Mouse (Mus musculus) brown adipose tissue, adult 24 weeks (tissue): ENCODE measurements around the gene Ppp2r3a. TPM values are rescaled to one million over a fixed set of nuclear protein-coding genes. Genes with fewer than 3 reads are reported as not detected.
A peak's percentile ranks its signal among the peaks of the same experiment; 100 is the strongest.

Experiments
- H3K27ac ChIP-seq: fragments of 200-500 bp; replicated peaks from 2 replicates; pipeline ENCODE4 v1.5.1; 2012; ENCODE audit warnings: low read depth, mild to moderate bottlenecking, low read length
- H3K4me1 ChIP-seq: fragments of 200-500 bp; 2 replicates; pipeline ENCODE4 v1.6.1; 2012; ENCODE audit warnings: low read length, mixed read lengths; ENCODE audit not compliant: control insufficient read depth, insufficient read depth, insufficient read length
- H3K4me3 ChIP-seq: fragments of 200-500 bp; 2 replicates; pipeline ENCODE4 v1.5.1; 2012; ENCODE audit warnings: low read depth, mild to moderate bottlenecking, low read length, moderate library complexity; ENCODE audit not compliant: insufficient read depth
- polyA plus RNA-seq: library from polyadenylated mRNA; stranded (reverse); fragments of >200 nt; gene quantifications from 2 replicates; pipeline ENCODE4 v1.2.4, GENCODE M21; 2012; ENCODE audit not compliant: missing spikeins, insufficient read depth, insufficient read length

Ppp2r3a gene
- polyA plus RNA-seq, 1 experiment: 13.0 TPM

DNA sequence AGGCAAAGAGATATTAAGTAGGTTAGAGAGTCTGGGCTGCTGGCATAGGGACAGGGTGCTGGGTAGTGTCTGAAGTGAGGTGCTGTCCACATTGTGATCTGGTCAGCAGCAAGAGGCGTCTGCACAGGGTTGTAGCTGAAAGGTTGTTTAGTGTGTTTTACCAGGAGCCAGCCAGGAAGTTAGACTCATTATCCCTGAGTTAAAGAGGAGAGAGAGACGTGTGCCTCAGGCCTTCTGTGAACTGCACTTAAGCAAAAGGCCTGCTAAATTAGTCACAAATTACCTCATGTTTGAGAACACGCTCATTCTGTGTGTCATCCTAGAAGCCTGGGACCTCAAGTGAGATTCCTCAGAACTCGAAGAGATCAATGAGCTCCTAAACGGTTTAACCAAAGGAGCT lies 18.4 kb upstream of the Ppp2r3a start:
- Histone ChIP-seq H3K4me1 (no peaks in the 10 kb centered on the region), H3K4me3 (no peak overlapping the region), H3K27ac (no peak overlapping the region)

DNA sequence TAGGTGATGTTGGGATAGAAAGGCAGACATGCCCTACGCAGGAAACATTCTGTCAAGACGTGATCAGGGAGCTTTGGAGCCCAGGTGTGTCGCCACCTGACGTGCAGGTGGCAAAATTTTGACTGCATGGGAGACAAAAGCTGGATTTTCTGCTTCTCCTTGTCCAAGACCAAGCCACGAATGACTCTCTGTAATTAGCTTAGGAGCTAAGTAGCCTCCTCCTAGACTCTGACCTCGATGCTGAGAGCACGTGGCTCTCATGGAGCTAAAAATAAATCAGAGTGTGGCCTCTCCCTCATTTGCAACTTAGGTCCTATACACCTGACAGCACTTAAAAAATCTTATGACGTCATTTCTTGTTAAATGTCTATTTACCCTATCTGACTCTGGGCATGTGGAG lies 14.4 kb upstream of the Ppp2r3a start:
- Histone ChIP-seq H3K4me3 (no peak overlapping the region), H3K4me1 (no peaks in the 10 kb centered on the region), H3K27ac (no peak overlapping the region)

DNA sequence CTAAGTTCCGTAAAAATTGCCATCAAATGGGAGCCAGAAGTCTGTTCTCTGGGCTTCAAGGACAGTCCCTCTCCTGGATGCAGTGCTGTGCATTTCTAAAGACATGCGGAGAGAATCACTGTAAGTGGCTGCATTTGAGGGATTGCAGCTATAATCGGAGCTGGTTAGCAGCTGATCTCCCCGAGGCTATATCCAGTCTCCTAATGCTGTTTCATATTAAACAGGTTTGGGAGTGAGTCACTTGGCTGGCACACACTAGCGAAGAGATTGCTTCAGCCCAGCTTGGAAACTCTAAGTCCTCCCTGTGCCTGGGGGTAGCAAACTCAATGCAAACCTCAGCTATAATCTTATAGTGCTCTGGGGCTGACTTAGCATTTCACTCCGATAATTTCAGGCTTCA lies 14.0 kb upstream of the Ppp2r3a start:
- Histone ChIP-seq H3K4me1 (no peaks in the 10 kb centered on the region), H3K27ac (no peak overlapping the region), H3K4me3 (no peak overlapping the region)

DNA sequence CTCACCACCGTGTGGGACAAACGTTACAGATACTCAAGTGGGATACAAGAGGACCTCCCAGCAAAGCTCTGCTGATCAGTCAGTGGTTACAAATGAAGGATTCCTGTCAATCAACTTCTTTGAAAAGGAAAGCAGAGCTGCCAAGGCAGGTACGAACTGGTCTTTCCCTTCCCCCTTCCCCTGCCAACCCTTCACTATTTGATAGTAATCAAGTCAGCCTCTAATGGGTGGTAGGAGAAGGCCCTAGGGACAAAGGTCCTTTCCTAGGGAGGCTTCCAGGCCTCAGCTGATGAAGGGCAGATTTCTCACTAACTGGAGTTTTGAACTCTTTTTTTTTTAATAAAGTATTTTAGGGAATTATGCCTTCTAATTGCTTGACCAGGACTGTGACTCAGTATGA lies 11.2 kb upstream of the Ppp2r3a start:
- H3K27ac ChIP-seq: no peak overlapping the region
- no peaks in the 10 kb centered on the region for H3K4me1 ChIP-seq
- no peak overlapping the region for H3K4me3 ChIP-seq

DNA sequence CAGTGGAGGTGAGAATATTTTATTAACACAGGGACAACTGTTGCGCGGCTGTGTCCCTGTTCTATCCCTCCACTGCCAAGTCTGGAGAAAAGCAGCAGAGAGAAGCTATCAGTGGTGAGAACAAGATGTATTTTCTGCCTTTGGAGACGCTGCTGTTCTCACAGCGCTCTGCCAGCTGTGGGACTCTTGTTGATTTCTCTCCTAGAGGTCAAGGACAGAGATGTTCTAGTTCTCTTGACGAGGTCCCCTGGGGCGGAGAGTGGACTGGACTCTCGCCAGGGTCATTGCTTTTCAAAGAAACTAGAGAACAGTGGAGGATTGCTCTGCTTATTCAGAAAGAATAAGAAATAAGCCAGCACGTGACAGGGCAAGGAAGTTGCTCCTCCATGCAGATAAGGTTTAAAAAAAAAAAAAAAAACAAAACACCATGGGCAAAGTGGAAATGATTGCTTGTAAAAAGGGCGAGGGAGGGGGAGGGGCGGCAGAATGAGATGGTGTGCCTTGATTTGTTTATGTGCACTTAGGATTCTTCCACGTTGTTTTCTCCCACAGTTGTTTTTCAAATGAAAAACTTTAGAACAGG lies 10.5 kb upstream of the Ppp2r3a start:
- Histone ChIP-seq H3K4me1 (no peaks in the 10 kb centered on the region), H3K27ac (peak overlapping the region; percentile 48), H3K4me3 (no peak overlapping the region)

DNA sequence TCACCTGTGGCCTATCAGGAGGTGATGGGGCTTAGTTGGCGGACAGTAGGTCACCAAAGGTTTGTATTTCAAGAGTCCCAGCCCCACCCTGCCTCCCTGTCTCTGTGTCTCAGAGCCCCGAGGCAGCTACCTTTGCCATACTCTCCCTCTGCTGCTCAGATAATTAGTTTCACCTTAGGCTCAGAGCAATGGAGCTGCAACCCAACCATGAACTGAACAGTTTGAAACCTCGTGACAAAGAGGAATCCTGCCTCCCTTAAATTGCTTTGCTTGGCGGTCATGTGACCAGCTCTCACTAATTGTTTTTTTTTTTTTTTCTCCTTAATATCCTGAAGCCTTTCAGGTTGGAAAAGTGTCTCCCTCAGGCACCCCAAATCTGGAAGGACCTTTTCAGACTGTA lies 9.8 kb upstream of the Ppp2r3a start:
- peak overlapping the region; percentile 48 for H3K27ac ChIP-seq
- no peak overlapping the region for H3K4me3 ChIP-seq
- H3K4me1 ChIP-seq: no peaks in the 10 kb centered on the region

DNA sequence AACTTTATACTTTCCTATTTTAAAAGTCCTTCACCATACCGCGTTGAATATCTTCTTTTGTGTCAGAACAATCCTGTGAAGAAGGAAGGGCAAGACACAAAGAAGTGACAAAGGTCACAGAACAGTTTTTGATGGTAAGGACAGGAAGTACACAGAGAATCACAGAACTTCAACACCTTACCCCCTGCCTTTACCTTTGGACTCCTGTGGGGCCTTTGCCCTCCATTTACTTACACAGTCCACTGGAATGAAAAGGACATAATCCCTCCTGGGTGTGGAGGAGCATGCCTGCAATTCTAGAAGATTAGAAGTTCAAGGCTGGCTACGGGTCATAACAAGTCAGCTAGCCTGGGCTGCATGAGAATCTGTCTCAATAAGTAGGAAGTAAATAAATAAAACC lies 1.5 kb upstream of the Ppp2r3a start:
- Histone ChIP-seq H3K4me1 (no peaks in the 10 kb centered on the region; the same call in 1 of the 2 replicates), H3K27ac (no peak overlapping the region)

DNA sequence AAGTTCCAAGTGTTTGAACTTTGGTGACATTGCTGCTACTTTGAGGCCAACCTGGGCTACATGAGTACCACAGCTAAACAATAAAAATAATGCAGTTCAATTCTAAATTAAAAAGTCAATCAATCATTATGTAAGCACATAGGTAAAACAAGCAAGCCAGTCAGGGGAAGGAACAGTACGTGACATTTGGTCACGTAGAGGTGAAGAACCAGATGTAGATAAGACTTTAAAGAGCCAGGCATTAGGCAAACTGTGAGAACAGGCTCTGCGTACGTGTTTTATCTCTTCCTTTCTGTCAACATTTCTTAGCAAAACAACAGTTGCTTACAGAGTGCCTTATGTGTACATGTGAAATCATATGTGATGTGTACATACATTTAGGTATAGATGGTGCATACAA lies 946 bp upstream of the Ppp2r3a start:
- Histone ChIP-seq H3K4me3 (no peak overlapping the region), H3K4me1 (peaks cover 3% of the 10 kb centered on the region; the same call in 1 of the 2 replicates), H3K27ac (no peak overlapping the region)

More for the DNA sequence above, 1.5 kb upstream of the Ppp2r3a start:
- no peak overlapping the region for H3K4me3 ChIP-seq

DNA sequence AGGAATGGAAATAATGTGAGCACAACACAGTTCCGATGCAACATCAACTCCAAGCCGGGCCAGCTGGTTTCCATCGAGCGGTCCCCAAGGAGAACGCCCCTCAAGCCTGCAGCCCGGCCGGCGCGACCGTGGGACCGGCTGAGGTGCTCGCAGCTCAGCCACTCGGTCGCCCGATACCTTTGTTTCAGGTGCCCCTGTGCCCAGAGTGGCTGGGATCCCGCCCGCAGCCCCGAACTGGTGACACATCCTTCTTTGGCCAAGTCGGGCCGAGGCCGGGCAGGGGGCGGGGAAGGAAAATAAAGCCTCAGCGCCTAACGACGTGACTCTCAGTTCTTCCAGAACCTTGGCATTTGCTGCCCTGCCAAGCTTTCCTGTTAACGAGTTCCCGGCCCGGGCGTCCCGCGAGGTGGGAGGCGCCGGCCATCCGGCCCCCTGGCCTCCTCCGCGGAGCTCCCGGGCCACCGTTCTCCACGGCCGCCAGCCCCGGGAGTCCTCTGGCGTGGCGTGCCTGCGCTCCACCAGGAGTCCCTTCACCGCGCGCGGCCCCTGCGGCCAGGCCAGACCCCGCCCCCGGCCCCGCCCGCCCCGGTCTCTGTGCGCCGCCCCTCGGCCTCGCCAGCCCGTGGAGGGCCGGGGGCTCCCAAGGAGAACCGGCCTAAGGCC lies 483 bp downstream of the Ppp2r3a start:
- peaks cover 3% of the 10 kb centered on the region; the same call in 1 of the 2 replicates for H3K4me1 ChIP-seq
- peak overlapping the region; percentile 94 for H3K4me3 ChIP-seq
- peak overlapping the region; percentile 83 for H3K27ac ChIP-seq

DNA sequence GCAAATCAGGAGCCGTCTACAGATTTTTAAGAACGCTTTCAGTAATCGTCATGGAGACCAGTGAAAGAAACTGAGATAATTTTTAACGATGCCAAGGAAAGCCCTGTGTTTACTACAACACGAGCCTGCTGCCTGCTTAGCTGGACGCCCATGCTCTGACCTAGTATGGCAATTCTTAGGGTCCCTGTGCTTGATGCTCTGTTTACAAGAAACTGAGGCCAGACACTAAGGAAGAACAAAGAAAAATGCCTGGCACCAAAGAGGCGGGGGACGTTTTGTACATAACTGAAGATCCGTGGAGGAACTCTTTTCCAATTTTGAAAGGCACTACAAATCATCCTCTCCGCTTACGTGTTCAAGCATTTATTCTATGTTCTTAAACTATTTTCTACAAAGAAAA lies 1.1 kb downstream of the Ppp2r3a start:
- Histone ChIP-seq H3K27ac (no peak overlapping the region), H3K4me3 (peak overlapping the region; percentile 94), H3K4me1 (peaks cover 3% of the 10 kb centered on the region; the same call in 1 of the 2 replicates)

DNA sequence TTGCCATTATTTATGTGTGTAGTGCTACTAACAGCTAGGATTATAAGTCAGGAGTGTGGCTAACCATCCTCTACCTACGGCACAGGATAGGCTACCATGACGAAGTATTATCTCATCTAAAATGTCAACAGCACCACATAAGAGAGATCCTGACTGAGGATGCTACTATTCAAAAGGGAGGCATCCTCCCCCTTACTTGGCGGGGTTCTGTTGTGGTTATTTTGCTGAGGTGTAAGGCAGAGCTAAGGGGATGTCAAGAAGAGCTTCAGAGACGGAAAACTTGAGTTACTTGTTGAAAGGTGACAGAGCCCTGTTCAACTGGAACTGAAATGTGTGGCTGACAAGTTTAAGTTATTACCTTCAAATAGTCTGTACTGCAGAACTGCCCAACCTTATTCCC lies 2.0 kb downstream of the Ppp2r3a start:
- H3K4me3 ChIP-seq: no peak overlapping the region
- no peak overlapping the region for H3K27ac ChIP-seq
- H3K4me1 ChIP-seq: peaks cover 3% of the 10 kb centered on the region; the same call in 1 of the 2 replicates

DNA sequence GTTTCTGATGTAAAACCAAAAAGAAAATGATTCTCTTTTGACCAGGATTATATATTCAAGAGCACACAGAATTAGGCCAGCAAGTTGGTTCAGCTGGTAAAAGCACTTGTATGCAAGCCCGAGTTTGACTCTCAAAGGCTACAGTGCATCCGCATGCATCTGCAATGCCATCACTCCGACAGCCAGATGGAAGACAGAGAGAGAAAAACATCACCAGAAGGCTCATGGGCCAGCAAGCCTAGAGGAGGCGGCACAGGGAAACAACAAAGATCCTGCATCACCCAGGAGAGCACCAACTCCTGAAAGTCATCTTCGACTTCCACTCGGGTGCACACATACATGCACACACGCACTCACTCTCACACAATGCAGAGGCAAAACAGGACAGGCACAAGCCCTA lies 4.1 kb downstream of the Ppp2r3a start:
- peaks cover 3% of the 10 kb centered on the region; the same call in 1 of the 2 replicates for H3K4me1 ChIP-seq
- no peak overlapping the region for H3K4me3 ChIP-seq
- no peak overlapping the region for H3K27ac ChIP-seq

DNA sequence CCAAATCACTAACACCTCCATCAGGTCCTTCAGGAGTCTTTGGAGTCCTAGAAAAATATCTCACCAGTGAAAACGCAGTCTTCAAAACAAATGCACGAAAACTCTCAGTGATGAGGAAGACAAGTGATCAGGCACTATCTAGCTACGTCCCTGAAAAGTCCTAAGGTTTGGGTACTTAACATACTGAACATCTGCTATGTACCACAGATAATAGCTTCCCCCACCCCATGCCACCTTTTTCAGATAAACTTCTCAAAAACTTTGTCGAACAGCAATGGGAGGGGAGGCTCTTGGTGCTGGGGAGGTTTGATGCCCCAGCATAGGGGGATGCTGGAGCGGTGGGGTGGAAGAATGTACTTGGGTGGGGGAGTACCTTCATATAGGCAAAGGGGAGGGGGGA lies 6.1 kb downstream of the Ppp2r3a start:
- Histone ChIP-seq H3K27ac (no peak overlapping the region), H3K4me3 (no peak overlapping the region), H3K4me1 (peaks cover 3% of the 10 kb centered on the region; the same call in 1 of the 2 replicates)

DNA sequence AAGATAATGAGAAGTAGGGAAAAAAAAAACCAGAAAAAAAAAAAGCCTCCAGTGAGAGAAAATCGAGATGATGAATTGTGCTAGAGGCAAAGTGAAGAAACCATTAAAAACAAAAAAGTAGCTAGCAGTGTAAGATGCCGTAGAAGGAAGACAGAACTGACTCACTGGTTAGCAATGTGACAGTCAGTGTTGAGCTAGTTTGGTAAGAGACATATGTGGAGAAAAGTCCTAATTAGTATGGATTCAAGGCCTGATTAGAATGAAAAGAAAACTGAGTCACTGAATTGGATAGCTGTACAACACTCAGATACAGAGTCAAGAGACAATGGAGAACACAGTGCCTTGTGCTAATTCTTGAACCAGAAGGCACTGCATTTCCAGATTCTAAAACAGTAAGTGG lies 7.9 kb downstream of the Ppp2r3a start:
- H3K4me3 ChIP-seq: no peak overlapping the region
- no peak overlapping the region for H3K27ac ChIP-seq
- H3K4me1 ChIP-seq: peaks cover 3% of the 10 kb centered on the region; the same call in 1 of the 2 replicates

DNA sequence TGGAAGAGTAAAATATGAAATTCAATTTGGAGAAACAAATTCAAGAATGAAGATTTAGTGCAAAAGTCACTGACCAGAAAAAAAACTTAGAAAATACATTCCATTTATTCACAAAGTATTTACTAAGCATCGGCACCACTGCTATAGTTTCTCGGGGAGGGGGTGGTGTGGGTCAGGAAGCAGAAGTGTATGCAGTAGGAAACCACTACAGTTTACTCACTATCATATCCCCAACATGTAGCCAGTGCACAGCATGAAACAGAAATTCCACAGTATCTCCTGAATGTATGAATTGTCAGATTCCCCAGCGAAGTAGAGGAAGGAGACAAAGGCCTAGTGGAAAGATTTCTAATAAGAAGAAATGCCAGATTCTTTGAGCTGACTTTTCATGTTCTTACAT lies 11.4 kb downstream of the Ppp2r3a start:
- Histone ChIP-seq H3K4me1 (peaks cover under 1% of the 10 kb centered on the region; the same call in 1 of the 2 replicates), H3K4me3 (no peak overlapping the region), H3K27ac (no peak overlapping the region)

DNA sequence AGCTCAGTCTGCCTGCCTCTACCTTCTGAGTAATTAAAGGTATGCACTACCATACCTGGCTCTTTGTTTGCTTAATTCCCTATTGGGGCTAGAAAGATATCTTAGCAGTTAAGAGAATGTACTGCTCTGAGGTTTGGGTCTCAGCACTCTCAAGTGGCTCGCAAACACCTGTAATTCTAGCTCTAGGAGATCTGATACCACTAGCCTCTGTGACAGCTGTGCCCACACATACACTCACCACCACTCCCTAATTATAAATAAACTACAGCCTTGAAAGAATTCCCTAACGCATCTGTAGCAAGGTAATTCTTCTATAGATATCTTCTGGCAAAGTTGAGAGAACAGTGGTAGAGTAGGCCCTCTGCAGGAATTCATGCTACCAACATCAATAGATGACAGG lies 15.8 kb downstream of the Ppp2r3a start:
- no peak overlapping the region for H3K27ac ChIP-seq
- H3K4me1 ChIP-seq: peaks cover 2% of the 10 kb centered on the region; the same call in 1 of the 2 replicates
- no peak overlapping the region for H3K4me3 ChIP-seq
